Mouse (Mus musculus): ENCODE measurements around the gene Celf2. TPM values are rescaled to one million over a fixed set of nuclear protein-coding genes. Genes with fewer than 3 reads are reported as not detected.

Gene Celf2
- total RNA-seq, 1 experiment: 3.7 TPM

DNA sequence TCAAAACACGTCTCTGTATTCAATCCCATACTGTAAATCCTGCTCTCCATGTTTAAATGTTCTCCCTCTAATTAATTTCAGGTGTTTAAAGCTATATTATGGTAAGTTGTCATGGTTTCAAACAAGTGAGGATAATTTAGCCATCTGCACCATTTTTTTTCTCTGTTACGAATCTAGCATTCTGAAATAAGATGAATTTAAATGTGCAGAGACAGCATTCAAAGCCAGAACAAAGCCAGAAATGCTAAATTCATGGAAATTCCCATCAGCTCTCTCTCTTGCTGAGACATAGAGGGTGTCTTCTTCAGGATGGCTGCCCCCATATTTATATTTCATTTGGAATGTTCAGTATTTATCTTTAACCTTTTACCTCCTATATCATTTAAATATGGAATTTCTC lies 174.5 kb downstream of the Celf2 start:
- no peak for DNase-seq (ENCODE audit: low read depth, low spot score)
- no peak overlapping the region for H3K27ac ChIP-seq (ENCODE audit: insufficient read depth, low read depth, low read length, poor library complexity, severe bottlenecking)
- no peaks in the 10 kb centered on the region for H3K9me3 ChIP-seq (ENCODE audit: control insufficient read depth, insufficient read depth, low read depth, low read length)
- in situ Hi-C loops (cut with MboI; ENCODE audit: low sequenced_read_pairs in 2 of 2, unreplicated experiment in 2 of 2): no loop called here
- H3K9ac ChIP-seq (ENCODE audit: insufficient read depth, low read depth, low read length, poor library complexity, severe bottlenecking): no peak overlapping the region
- no peaks in the 10 kb centered on the region for H3K4me1 ChIP-seq (ENCODE audit: control insufficient read depth in 2 of 2, insufficient read depth in 2 of 2, low read length in 2 of 2, poor library complexity in 1 of 2)
- no peak overlapping the region for H3K4me3 ChIP-seq (ENCODE audit: insufficient read depth in 1 of 2, low read depth in 1 of 2, low read length in 2 of 2, poor library complexity in 1 of 2, severe bottlenecking in 1 of 2)
- TF ChIP-seq HCFC1 (IDR thresholded peaks at IDR 0.05; ENCODE audit: borderline replicate concordance, insufficient read depth, low read length) (no peak), ZC3H11A (IDR thresholded peaks at IDR 0.05; ENCODE audit: borderline replicate concordance, low read depth, low read length) (no peak), MAFK (IDR thresholded peaks at IDR 0.05; ENCODE audit: insufficient read depth, low read depth, low read length) (no peak), ZNF384 (IDR thresholded peaks at IDR 0.05; ENCODE audit: low read depth, low read length) (no peak), CHD2 (IDR thresholded peaks at IDR 0.05; ENCODE audit: low read depth, low read length) (no peak)
- H3K36me3 ChIP-seq (ENCODE audit: control insufficient read depth, insufficient read depth, low read length, poor library complexity, severe bottlenecking): no peaks in the 10 kb centered on the region

DNA sequence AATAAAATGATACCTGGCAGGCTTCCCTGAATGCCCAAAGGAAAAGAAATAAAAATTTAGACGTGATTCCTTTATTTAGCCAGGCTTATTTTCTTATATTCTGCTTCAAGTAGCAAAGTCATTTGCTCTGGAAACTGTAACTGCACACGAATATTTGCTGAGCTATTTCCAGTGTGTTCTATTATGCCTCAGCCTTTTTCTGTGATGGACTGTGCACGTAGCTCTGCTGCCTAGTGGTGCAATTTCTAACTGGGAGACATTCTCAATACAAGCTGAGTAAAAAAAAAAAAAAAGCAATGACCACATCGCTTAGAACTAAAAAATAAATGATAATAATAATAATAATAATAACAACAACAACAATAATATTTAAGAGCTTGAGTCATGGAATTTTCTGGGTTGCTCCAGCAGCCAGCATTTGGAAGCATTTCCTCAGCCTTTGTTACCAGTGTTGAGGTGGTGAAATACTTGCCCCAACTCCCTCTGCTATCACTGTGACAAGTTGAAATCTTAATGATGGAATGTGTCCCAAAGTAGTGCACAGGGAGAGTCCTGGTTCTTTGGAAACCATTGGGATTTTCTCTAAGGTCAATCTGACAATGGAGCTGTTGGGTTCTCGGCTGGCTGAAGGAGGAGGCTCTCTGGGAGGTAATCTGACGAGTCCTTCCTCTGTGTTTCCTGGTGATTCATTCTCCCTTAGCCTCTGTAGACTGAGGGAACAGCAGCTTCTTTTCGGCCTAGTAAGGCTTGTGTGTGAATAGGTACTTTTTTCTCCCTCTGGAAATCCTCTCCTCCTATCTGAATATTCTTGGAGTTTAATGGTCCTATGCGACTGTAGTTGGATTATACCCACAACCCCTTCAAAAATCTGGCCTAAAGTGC lies 181.1 kb downstream of the Celf2 start:
- H3K36me3 ChIP-seq (ENCODE audit: control insufficient read depth, insufficient read depth, low read length, poor library complexity, severe bottlenecking): no peaks in the 10 kb centered on the region
- no peak for DNase-seq (ENCODE audit: low read depth, low spot score)
- H3K4me3 ChIP-seq (ENCODE audit: insufficient read depth in 1 of 2, low read depth in 1 of 2, low read length in 2 of 2, poor library complexity in 1 of 2, severe bottlenecking in 1 of 2): no peak overlapping the region
- no peaks in the 10 kb centered on the region for H3K9me3 ChIP-seq (ENCODE audit: control insufficient read depth, insufficient read depth, low read depth, low read length)
- in situ Hi-C loops (cut with MboI; ENCODE audit: low sequenced_read_pairs in 2 of 2, unreplicated experiment in 2 of 2): no loop called here
- no peak overlapping the region for H3K9ac ChIP-seq (ENCODE audit: insufficient read depth, low read depth, low read length, poor library complexity, severe bottlenecking)
- H3K27ac ChIP-seq (ENCODE audit: insufficient read depth, low read depth, low read length, poor library complexity, severe bottlenecking): no peak overlapping the region
- TF ChIP-seq MAFK (IDR thresholded peaks at IDR 0.05; ENCODE audit: insufficient read depth, low read depth, low read length): no peak
- no peak for TF ChIP-seq HCFC1 (IDR thresholded peaks at IDR 0.05; ENCODE audit: borderline replicate concordance, insufficient read depth, low read length)
- no peak for TF ChIP-seq ZNF384 (IDR thresholded peaks at IDR 0.05; ENCODE audit: low read depth, low read length)
- TF ChIP-seq ZC3H11A (IDR thresholded peaks at IDR 0.05; ENCODE audit: borderline replicate concordance, low read depth, low read length): no peak
- TF ChIP-seq CHD2 (IDR thresholded peaks at IDR 0.05; ENCODE audit: low read depth, low read length): no peak
- H3K4me1 ChIP-seq (ENCODE audit: control insufficient read depth in 2 of 2, insufficient read depth in 2 of 2, low read length in 2 of 2, poor library complexity in 1 of 2): no peaks in the 10 kb centered on the region

GRCm38 (mm10) chr2:7319760-7320159 lies 189.6 kb downstream of the Celf2 start:
- no peaks in the 10 kb centered on the region for H3K36me3 ChIP-seq (ENCODE audit: control insufficient read depth, insufficient read depth, low read length, poor library complexity, severe bottlenecking)
- TF ChIP-seq CHD2 (IDR thresholded peaks at IDR 0.05; ENCODE audit: low read depth, low read length): no peak
- no peak for TF ChIP-seq ZC3H11A (IDR thresholded peaks at IDR 0.05; ENCODE audit: borderline replicate concordance, low read depth, low read length)
- TF ChIP-seq MAFK (IDR thresholded peaks at IDR 0.05; ENCODE audit: insufficient read depth, low read depth, low read length): no peak
- TF ChIP-seq HCFC1 (IDR thresholded peaks at IDR 0.05; ENCODE audit: borderline replicate concordance, insufficient read depth, low read length): no peak
- no peak for TF ChIP-seq ZNF384 (IDR thresholded peaks at IDR 0.05; ENCODE audit: low read depth, low read length)
- no peaks in the 10 kb centered on the region for H3K4me1 ChIP-seq (ENCODE audit: control insufficient read depth in 2 of 2, insufficient read depth in 2 of 2, low read length in 2 of 2, poor library complexity in 1 of 2)
- H3K27ac ChIP-seq (ENCODE audit: insufficient read depth, low read depth, low read length, poor library complexity, severe bottlenecking): no peak overlapping the region
- in situ Hi-C loops (cut with MboI; ENCODE audit: low sequenced_read_pairs in 2 of 2, unreplicated experiment in 2 of 2): no loop called here
- no peaks in the 10 kb centered on the region for H3K9me3 ChIP-seq (ENCODE audit: control insufficient read depth, insufficient read depth, low read depth, low read length)
- H3K4me3 ChIP-seq (ENCODE audit: insufficient read depth in 1 of 2, low read depth in 1 of 2, low read length in 2 of 2, poor library complexity in 1 of 2, severe bottlenecking in 1 of 2): no peak overlapping the region
- DNase-seq (ENCODE audit: low read depth, low spot score): no peak
- no peak overlapping the region for H3K9ac ChIP-seq (ENCODE audit: insufficient read depth, low read depth, low read length, poor library complexity, severe bottlenecking)

GRCm38 (mm10) chr2:7311776-7312175 lies 197.6 kb downstream of the Celf2 start:
- TF ChIP-seq CHD2 (IDR thresholded peaks at IDR 0.05; ENCODE audit: low read depth, low read length) (no peak), ZNF384 (IDR thresholded peaks at IDR 0.05; ENCODE audit: low read depth, low read length) (no peak), HCFC1 (IDR thresholded peaks at IDR 0.05; ENCODE audit: borderline replicate concordance, insufficient read depth, low read length) (no peak)
- in situ Hi-C loops (cut with MboI; ENCODE audit: low sequenced_read_pairs in 2 of 2, unreplicated experiment in 2 of 2): no loop called here
- Histone ChIP-seq H3K9me3 (ENCODE audit: control insufficient read depth, insufficient read depth, low read depth, low read length) (no peaks in the 10 kb centered on the region), H3K36me3 (ENCODE audit: control insufficient read depth, insufficient read depth, low read length, poor library complexity, severe bottlenecking) (no peaks in the 10 kb centered on the region), H3K4me1 (ENCODE audit: control insufficient read depth in 2 of 2, insufficient read depth in 2 of 2, low read length in 2 of 2, poor library complexity in 1 of 2) (no peaks in the 10 kb centered on the region), H3K27ac (ENCODE audit: insufficient read depth, low read depth, low read length, poor library complexity, severe bottlenecking) (no peak overlapping the region), H3K9ac (ENCODE audit: insufficient read depth, low read depth, low read length, poor library complexity, severe bottlenecking) (no peak overlapping the region), H3K4me3 (ENCODE audit: insufficient read depth in 1 of 2, low read depth in 1 of 2, low read length in 2 of 2, poor library complexity in 1 of 2, severe bottlenecking in 1 of 2) (no peak overlapping the region)
- DNase-seq (ENCODE audit: low read depth, low spot score): no peak

Data from ES-E14 (cell line).